Mouse (Mus musculus): ENCODE results near the gene Mipep.
A peak's percentile ranks its signal among the peaks of the same experiment; 100 is the strongest.

The Mipep gene

DNA sequence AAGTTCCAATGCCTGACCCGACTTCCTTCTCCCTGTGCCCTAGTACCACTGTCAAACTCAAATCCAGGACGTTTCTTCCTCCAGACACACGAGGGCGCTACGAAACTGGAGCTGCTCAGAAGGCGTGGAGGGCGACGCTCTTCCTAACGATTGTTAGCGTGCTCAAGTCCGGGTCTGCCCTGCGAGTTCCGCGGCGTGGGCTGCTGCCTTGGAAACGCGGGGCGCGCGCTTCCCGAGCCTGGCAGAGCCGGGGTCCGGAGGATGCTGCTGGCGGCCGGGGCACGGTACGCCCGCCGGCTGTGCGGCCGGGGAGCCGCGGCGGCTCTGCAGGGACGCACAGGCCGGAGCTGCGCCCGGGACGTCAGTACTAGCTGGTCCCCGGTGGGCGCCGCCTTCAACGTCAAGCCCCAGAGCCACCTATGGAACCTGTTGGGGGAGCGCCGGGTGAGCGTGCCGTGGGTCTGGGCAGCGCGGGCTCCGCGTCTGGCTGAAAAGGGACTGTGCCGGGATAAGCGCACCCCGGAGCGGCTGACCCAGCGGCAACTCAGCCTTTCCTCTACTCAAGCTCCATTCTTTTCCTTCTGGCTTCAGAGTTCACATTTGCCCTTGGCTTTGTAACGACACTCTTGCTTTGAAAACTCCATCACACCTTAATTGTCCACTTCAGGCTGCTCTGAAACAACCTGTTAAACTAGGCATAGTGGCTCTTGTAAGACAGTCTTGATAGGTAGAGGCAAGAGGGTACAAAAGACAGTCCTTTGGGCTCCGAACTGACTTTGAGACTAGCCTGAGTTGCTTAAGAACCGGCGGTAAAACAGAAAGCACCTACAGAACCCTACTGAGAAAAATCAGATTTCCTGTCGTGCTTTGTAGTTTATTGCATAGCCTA lies at the start of gene Mipep:
TSS of gene Mipep (plus strand) at position 147 of the 889 bp plus-strand sequence.
- DNase-seq: peak; percentile 81

DNA sequence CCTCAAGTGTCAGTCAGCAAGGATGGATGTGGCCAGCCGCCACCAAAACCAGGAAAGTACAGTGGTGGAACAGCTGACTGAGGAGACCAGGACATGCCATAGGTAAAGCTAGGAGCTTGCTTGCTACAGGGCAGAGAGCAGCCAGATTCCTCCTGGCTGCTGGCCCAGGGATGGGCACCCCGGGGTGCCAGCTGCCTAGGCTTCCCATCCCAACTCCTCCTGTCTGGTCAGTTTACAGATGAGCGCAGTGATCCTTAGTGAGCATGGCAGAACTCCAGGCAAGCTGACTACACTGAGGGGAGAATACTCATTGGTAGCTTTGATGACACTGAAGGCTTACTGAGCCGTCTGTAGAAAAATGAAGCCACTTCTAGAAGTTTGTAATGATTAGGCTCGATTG lies 49.2 kb upstream of the Mipep start:
- no peak for DNase-seq

DNA sequence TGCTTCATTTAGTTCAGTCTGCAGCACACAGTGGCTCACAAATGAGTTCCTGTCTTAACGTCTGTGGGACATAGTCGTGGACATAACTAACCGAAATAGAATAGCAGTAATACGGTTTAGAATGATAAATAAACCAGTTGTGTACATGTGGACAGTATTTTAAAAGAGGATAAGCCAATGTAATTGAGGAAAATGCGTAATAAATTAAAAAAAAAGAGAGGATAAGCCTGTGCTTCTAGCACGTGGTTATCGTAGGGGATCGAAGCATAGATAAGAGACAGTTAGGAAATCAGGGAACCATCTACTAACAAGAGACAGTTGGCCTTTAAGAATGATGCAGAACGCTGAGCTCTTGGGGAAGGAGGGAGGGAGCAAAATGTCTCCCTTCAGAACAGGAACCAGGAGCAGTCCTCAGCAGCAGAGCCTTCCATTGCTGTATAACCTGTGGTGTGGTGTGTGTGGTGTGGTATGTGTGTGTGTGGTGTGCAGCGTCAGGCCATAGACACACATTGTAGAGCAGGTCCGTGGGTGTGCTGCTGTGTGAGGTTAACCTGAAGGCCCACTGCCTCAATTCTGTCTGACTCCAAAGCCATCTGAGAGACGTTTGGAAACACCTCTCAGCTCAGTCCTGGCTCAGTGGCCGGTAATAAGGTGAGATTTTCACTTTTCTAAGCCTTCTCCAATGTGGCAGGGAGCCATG lies 48.4 kb upstream of the Mipep start:
- no peak for DNase-seq

DNA sequence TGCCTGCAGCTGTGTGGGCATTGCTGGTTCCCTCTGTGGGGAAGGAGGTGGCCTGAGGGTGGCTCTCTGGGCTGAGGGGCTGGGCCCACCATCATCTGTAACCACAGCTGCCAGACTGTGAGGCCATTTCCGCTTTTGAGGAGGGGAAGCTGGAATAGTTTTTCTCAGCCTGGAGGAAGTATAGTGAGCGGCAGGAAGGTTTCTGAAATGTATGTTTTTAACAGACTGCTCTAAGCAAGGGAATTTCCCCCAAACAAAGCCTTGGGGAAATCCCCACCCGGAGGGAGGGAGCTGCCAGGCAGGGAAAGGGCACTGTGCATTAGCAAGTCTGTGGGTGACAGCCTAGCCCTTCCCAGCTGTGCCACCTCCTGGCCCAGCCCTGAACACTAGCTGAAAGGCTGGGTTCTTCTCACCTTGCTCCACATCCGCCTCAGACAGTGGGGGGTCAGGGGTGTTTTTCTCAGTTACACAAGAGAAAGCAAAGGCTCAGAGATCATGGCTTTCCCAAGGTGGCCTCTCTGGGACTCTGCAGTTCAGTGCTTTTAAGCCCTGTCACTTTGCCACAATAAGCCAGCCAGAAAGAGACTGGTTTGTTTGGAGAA lies 47.7 kb upstream of the Mipep start:
- no peak for DNase-seq

DNA sequence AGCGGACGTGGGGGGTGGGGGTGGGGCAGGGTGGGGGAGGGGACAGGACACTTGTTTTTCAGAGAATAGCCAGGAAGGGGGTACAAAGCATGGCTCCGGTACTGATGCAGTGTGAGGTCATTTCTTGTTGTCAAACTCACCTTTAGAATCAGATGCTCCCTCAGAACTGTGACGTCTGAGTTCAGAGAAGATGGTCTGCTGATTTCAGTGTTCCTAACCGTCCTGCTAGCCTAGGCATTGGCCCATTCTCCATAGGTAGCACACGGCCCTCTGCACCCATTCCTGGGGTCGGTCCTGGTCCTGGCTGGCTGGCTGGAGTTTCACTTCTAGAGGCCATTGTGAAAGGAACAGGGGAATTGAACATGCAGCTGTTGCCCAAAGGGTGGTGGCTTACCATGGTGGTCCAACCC lies 47.2 kb upstream of the Mipep start:
- no peak for DNase-seq

DNA sequence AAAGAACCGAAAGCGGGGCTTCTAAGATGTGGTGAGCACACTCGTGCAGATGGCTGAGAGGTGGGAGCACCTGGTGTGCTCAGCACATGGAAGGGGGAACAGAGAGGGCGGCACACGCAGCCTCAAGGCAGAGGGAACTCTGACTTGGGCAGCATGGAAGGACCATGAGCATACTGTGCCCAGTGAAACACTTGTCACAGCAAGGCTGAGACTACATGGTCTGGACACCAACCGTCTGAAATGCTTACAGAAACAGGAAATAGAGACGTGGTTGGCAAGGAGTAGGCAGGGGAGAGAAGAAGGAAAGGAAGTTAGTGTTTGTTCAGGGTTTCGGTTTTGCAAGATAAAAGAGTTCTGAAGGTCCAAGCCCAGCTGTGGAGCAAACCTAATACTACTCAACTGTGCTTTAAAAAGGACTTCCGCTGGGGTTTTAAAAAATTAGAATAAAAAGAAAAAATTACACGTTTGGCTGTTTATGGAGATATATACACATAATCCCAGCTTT lies 45.9 kb upstream of the Mipep start:
- DNase-seq: no peak

DNA sequence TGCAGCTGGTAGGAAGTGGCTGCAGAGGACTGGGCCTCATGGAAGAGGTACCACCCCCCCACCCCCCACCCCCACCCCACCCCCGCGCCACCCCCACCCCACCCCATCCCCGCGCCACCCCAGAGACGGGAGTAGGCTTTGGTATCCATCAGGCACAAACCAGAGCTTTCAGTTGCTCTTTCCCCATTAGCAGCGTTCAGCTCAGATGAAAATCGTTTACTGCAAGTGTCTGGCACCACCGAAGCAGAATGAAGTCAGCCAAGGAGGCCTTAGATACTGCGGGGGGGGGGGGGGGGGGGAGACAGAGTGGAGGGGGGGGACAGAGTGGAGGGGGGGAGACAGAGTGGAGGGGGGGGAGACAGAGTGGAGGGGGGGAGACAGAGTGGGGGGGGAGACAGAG lies 45.2 kb upstream of the Mipep start:
- DNase-seq: no peak

DNA sequence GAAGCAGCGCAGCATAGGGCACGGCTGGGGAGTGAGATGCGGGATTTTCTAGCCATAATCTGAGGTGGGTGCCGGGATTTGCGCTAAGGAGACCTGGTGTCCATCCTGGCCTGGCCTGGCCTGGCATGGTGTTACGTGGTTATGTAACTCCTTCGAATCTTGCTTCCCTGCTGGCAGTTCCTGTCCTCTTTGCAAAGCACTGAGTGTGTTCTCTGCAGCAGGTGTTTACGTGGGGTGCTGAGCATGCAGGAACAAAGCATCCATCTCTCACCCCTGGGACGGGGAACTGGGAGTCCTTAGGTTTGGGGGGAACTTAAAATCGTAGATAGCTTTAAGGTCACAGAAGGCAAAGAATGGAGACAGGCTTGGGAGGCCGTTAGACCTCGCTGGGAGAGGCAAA lies 44.8 kb upstream of the Mipep start:
- peak; percentile 39 for DNase-seq

DNA sequence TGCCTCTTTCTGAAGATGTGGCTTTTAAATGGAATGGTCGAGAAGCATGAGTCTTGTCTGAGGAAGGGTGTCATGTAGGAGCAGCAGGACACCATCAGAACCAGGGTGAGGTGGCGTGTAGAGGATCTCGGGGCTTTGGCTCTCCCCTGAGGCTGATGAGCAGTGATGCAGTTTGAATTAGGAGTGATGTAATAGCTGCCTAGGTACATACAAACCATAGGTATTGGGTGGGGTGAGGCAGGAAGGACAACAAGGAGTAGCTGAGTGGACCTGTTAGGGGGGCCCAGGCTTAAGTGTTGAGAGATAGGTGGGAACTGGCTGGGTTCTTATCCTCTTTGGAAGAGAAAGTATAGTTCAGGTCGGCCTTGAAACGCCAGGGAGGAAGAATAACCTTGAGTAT lies 43.9 kb upstream of the Mipep start:
- DNase-seq: no peak

DNA sequence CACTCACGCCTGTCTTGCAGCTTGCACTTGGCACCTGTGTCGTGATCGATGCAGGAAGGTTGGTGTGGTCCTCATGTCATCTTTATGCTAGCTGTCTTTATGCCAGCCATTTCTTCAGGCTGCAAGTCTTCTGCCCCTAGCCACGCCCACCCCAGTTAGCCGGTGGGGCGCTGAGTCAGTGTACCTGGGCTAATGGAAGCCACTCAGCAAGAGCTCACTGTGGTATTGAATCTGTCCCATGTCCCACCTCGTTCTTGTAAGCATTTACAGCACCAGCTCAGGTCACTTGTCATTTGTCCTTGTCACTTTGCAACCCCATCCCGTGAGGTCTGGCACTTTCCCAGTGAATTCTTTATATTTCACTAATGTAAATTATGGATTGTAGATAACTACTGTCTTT lies 43.3 kb upstream of the Mipep start:
- no peak for DNase-seq

DNA sequence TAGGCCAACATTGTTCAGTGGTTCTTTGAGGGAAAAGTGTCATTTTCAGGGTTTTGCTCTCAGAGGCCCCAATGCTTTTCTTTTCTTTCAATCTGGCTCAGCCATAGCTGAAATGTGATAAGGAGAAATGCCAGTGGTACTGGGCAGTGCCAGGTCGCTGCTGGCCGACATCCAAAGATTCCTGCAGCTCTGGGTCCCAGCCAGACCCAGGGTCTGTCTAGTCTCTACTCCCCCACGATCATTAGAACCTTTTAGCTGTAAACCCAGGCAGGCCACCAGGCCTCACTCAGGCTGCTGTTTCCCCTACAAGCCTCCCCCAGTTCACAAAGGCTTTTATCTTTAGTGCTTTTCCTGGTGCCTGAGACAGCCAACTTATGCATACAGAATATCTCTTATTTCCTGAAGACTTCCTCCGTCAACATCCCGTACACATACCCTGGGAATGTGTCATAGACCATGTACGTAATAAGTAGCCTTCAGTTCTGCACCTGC lies 42.8 kb upstream of the Mipep start:
- DNase-seq: peak; percentile 74

DNA sequence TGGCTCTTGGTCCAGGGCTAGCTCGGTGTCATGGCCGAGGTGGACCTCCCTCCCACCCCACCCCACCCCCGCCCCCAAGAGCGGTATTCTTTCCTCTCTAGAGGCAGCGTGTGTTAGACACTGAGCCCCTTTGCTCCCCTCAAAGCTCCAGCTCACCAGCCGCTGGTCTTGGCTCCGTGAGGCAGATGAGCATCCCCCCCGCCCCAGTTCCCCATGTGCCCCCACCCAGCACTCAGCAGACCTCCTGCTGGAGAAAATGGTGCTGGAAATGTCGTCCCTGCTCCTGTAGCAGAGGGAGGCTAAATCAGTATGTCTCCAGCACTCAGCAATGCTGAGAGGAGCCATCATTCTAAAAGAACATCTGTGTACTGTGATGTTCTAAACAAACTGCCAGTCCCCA lies 40.7 kb upstream of the Mipep start:
- no peak for DNase-seq

DNA sequence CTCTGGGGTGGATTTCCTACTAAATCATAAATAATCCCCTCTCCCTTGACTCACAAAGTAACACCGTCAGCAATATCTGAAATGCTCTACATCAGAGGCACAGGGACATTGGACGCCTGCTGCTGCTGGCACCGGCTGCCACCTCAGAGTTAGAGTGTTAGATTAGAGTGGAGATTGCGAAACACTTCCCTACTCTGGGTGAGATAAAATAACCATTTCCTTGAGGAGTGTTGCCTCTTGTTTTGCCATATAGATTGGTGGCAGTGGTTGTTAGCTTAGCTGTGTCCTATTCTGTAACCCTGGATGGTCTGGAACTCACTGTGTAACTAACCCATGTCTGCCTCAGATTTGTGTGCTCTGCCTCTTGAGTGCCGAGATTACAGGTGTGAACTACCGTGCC lies 39.2 kb upstream of the Mipep start:
- DNase-seq: no peak

DNA sequence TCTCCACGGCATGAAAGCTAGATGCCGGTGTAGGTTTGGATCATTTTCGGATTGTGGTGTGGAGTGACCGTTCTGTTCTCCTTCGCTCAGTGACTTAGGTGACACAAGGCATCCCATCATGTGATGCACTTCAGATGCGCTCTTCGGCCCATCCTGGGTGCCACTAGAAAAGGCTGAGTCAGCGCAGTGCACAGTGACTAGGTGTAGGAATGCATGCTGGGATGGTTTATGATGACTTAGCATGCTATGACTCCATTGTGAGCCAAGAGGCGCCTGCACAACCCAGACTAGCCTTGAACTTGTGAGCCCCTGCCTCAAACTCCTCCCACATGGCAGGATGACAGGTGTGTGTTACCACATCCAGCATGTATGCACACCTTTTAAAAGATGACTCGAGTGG lies 38.2 kb upstream of the Mipep start:
- no peak for DNase-seq

DNA sequence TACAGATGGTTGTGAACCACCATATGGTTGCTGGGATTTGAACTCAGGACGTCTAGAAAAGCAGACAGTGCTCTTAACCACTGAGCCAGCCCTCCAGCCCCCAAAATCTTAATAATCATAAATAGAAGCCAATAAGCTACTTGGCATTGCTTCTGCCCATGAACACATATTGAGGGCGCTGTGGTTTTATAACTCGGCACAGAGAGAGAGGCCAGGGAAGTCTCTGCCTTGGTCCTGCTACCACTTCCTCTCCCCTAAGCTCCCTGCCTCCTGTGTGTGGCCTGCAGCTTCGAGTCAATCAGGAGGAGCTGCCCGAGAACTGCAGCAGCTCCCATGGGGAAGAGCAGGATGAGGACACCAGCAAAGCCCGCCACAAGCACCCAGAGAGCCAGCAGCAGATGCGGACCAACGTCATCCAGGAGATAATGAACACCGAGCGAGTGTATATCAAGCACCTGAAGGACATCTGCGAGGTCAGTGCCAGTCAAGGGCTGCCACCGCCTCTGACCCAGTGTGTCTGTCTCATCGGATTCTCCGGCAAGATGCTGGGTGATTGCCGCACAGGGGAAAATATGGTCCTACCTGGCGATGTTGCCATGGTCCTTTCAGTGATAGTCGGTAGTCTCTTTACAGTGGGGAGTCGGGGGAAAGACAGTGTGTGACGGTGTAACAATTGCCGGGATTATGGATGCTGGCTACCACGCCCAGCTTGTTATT lies 37.1 kb upstream of the Mipep start:
- no peak for DNase-seq

DNA sequence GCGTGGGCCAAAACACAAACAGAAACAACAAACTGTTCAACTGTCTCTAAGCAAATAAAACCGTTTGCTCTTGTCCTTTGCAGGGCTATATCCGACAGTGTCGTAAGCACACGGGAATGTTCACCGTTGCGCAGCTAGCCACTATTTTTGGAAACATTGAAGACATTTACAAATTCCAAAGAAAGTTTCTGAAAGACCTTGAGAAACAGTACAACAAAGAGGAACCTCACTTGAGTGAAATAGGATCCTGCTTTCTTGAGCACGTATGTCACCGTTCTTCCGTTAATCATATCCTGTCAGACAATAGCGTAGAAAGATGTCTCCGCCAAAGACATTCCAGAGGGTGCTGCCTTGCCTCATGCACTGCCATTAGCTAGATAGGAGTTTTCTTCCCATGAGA lies 34.5 kb upstream of the Mipep start:
- DNase-seq: no peak

DNA sequence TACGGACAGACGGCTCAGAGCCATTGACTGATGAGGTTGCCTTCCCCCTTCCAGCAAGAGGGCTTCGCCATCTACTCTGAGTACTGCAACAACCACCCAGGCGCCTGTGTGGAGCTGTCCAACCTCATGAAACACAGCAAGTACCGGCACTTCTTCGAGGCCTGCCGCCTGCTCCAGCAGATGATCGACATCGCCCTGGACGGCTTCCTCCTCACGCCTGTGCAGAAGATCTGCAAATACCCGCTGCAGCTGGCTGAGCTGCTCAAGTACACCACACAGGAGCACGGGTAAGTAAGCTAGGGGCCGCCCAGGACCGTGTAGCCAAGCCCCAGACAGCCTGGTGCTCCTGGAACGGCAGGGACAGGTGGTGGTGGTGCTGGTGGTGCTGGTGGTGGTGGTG lies 32.8 kb upstream of the Mipep start:
- DNase-seq: no peak

DNA sequence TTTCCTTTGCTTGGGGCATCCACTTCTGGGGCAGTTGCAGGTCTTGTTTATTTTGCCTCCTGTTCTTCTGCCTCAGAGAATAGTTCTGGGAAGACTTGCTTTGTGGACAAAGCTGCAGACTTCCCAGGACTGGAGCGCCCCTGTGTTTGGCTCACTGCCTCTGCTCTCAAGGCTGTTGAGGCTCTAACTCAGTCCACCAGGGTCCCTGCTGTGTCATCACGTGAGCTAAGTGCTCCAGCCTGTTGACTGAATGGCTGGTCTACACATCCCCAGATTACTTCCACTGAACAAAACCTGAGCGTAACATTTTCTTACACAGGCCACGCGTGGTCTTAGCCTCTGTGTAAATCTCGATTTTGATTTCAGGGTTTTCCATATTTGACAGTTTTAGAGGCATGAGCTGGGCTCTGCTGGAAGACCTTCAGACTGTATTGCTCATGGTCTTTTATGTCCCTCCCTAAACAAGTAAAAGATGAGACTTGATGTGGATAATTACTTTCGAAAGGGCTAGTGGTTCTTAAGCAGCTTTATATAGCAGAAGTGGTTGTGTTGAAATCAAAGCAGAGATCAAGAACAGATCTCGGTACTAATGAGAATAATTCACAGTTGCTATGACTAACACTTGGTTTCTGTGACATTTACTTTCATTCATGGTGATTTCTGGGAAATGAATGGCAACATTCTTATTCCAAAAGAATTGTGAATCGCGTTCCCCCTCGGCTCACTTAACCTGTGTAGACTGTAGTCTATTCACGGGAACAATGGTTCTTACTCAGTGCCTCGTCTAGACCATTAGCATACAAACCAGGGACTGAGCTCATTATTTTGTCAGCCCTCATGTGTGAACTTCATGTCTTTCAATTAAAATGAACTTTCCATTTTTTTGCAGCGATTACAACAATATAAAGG lies 31.2 kb upstream of the Mipep start:
- no peak for DNase-seq

DNA sequence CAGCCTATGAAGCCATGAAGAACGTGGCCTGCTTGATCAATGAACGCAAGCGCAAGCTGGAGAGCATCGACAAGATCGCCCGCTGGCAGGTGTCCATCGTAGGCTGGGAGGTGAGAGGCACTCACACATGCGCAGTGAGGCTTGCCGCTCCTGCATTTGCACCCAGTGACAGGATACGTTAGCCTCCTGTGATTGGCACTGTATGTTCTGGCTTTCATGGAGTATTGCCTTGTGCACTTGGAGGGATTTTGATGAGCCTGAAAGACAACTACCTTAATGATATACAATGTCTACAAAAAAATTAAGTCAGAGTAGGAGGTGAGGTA lies 30.6 kb upstream of the Mipep start:
- no peak for DNase-seq

DNA sequence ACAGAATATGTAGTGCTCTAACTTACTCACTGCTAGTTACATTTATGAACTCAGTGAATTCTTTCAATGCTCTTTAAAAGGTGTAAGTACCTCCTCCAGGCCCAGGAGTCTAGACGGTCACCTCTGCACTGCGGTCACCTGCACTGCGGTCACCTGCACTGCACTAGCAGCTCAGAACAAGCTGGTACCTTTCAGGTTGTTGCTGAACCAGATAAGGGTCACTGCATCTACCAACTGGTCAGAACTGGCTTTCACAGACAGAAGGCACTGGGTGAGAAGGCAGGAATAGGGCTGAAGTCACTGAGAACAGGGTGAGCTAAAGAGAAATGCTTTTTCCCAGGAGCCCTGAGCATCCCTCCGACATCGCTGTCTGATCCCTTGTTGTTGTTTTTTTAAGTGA lies 29.7 kb upstream of the Mipep start:
- no peak for DNase-seq

DNA sequence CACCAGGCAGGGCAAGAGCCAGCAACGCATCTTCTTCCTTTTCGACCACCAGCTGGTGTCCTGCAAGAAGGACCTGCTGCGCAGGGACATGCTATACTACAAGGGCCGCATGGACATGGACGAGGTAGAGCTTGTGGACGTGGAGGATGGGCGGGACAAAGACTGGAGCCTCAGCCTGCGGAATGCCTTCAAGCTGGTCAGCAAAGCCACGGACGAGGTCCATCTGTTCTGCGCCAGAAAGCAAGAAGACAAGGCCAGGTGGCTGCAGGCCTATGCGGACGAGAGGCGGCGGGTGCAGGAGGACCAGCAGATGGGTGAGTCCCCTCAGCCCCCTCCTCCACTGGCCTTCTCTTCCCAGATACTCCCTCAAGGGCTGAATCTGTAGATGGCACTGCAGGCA lies 28.1 kb upstream of the Mipep start:
- peak; percentile 63 for DNase-seq

DNA sequence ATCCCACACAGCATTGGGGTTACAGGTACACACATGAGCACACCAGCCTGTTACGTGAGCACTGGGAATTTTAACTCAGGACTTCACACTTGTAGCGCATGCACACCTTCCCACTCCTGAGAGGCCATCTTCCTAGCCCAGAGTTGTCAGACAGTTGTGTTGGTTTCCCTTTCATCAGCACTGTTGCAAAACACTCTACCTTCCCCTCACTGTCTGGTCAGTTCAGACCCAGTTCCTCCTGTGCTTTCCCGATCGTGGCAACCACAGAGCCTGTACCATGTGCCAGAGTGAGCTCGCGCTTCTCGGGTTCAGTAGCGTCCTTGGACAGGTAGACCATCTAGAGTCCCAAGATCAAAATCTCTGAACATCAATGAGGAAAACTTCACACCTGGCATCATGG lies 27.1 kb upstream of the Mipep start:
- no peak for DNase-seq

Data from cerebellum, adult 8-10 months (tissue).